ENCODE assay signal across 8 mouse cellular contexts in genomic region chrX:139684410-139684774, GRCm38 (mm10). TPM values are rescaled to one million over a fixed set of nuclear protein-coding genes. Genes with fewer than 3 reads are reported as not detected.
DNase-seq lines count a peak whose midpoint lies in the region; ATAC-seq lines count a peak whose summit lies in the region.

No protein-coding gene starts in this region.

- H3K36me3 ChIP-seq in forebrain, embryonic 14.5 days (ENCODE audit: control insufficient read depth, insufficient read depth, low read length), result no peaks in the 10 kb centered on the region
- no peaks in the 10 kb centered on the region for H3K36me3 ChIP-seq in liver, embryonic 16.5 days (ENCODE audit: control insufficient read depth, insufficient read depth)

- WGBS in forebrain, embryonic 14.5 days, result 40% methylated on average over 8 of the region's 8 CpGs
- WGBS in liver, embryonic 16.5 days (ENCODE audit: insufficient replicate concordance), result 18% methylated on average over 8 of the region's 8 CpGs

- DNase-seq in embryo, embryonic 11.5 days (ENCODE audit: low read depth, low spot score), result peak; percentile 1
- no peak for DNase-seq in embryo, embryonic 10 days (ENCODE audit: low spot score)
- no peak for DNase-seq in forebrain, embryonic 14.5 days (ENCODE audit: low spot score)
- no peak for DNase-seq in right cerebral cortex, adult 18-20 months
- no peak for DNase-seq in embryo, embryonic 11 days
- DNase-seq in right cerebral cortex, postnatal 4 days, result no peak

- peak; percentile 50 for ATAC-seq in CD4-positive, CD25-positive, alpha-beta regulatory T cell, adult 4 months
- no peak for ATAC-seq in forebrain, embryonic 14.5 days
- ATAC-seq in liver, embryonic 16.5 days (ENCODE audit: low read depth), result peak; percentile 12

- H3K27me3 ChIP-seq in forebrain, embryonic 14.5 days (replicated peaks; ENCODE audit: control insufficient read depth, insufficient read depth, low read length), result no peaks in the 10 kb centered on the region
- no peaks in the 10 kb centered on the region for H3K27me3 ChIP-seq in liver, embryonic 16.5 days (ENCODE audit: control insufficient read depth, insufficient read depth, low read depth, low read length)

- peak overlapping the region; percentile 46 for H3K4me3 ChIP-seq in forebrain, embryonic 14.5 days (ENCODE audit: low read depth, low read length)
- H3K4me3 ChIP-seq in liver, embryonic 16.5 days (ENCODE audit: low read depth, low read length), result peak overlapping the region; percentile 70

- H3K4me1 ChIP-seq in forebrain, embryonic 14.5 days (ENCODE audit: control insufficient read depth, insufficient read depth, low read length), result no peaks in the 10 kb centered on the region
- H3K4me1 ChIP-seq in liver, embryonic 16.5 days (ENCODE audit: control insufficient read depth, low read depth, low read length), result no peaks in the 10 kb centered on the region

- no peak overlapping the region; the same call in 1 of the 2 replicates for H3K9ac ChIP-seq in forebrain, embryonic 14.5 days (ENCODE audit: low read length)
- H3K9ac ChIP-seq in liver, embryonic 16.5 days (ENCODE audit: low read depth, low read length), result peak overlapping the region; percentile 55

- no peak overlapping the region for H3K27ac ChIP-seq in forebrain, embryonic 14.5 days (ENCODE audit: low read depth, low read length)
- H3K27ac ChIP-seq in liver, embryonic 16.5 days (ENCODE audit: low read length), result peak overlapping the region; percentile 7; the same call in 1 of the 2 replicates

- H3K4me2 ChIP-seq in forebrain, embryonic 14.5 days (ENCODE audit: low read length), result peak overlapping the region; percentile 58
- peak overlapping the region; percentile 73 for H3K4me2 ChIP-seq in liver, embryonic 16.5 days (ENCODE audit: low read depth, low read length)

- no peaks in the 10 kb centered on the region for H3K9me3 ChIP-seq in forebrain, embryonic 14.5 days (replicated peaks; ENCODE audit: control insufficient read depth, low read length)
- no peaks in the 10 kb centered on the region for H3K9me3 ChIP-seq in liver, embryonic 16.5 days (replicated peaks; ENCODE audit: control insufficient read depth, low read length)

RNA-seq across cellular contexts. Expression of gene Tbc1d8b, which starts 0.4 kb away (rescaled TPM):
- polyA plus RNA-seq in CD4-positive, CD25-positive, alpha-beta regulatory T cell, adult 4 months (2017; shearing (Covaris generic)), result 1 to 10 TPM; 5.6 to 7.8 TPM
- 0.36 and 0.53 TPM in 2 replicates for polyA plus RNA-seq in forebrain, embryonic 14.5 days (2014; fragmentation: Nextera tagmentation; extraction: Ambion mirVana)
- 0.90 and 1.0 TPM in 2 replicates for polyA plus RNA-seq in liver, embryonic 16.5 days (2015; fragmentation: Nextera tagmentation; extraction: Ambion mirVana)

RNA-seq across cellular contexts. Expression of gene Gm15013, which starts 29.9 kb away (rescaled TPM):
- 1 to 10 TPM in 1 of 2 experiments, not detected in 1; 3.7 TPM for polyA plus RNA-seq in CD4-positive, CD25-positive, alpha-beta regulatory T cell, adult 4 months (2017; shearing (Covaris generic))
- polyA plus RNA-seq in forebrain, embryonic 14.5 days (2014; fragmentation: Nextera tagmentation; extraction: Ambion mirVana), result not detected in 2 replicates
- not detected in 2 replicates for polyA plus RNA-seq in liver, embryonic 16.5 days (2015; fragmentation: Nextera tagmentation; extraction: Ambion mirVana)
